Mouse (Mus musculus): ENCODE results near the gene Unc50.

Gene Unc50

GRCm38 (mm10) chr1:37442848-37443835 is 13.2 kb downstream of the Unc50 start:
- DNase-seq (ENCODE audit: extremely low spot score, low read depth, low spot score): no peak

GRCm38 (mm10) chr1:37448361-37449095 is 18.6 kb downstream of the Unc50 start:
- DNase-seq (ENCODE audit: extremely low spot score, low read depth, low spot score): no peak

GRCm38 (mm10) chr1:37451270-37451669 is 21.3 kb downstream of the Unc50 start:
- DNase-seq (ENCODE audit: extremely low spot score, low read depth, low spot score): no peak

GRCm38 (mm10) chr1:37457546-37457945 is 27.6 kb downstream of the Unc50 start:
- DNase-seq (ENCODE audit: extremely low spot score, low read depth, low spot score): no peak

GRCm38 (mm10) chr1:37464878-37465452 is 35.0 kb downstream of the Unc50 start:
- DNase-seq (ENCODE audit: extremely low spot score, low read depth, low spot score): no peak

GRCm38 (mm10) chr1:37466322-37466995 is 36.5 kb downstream of the Unc50 start:
- DNase-seq (ENCODE audit: extremely low spot score, low read depth, low spot score): no peak

GRCm38 (mm10) chr1:37467806-37468205 is 37.9 kb downstream of the Unc50 start:
- no peak for DNase-seq (ENCODE audit: extremely low spot score, low read depth, low spot score)

- no peak for DNase-seq (ENCODE audit: extremely low spot score, low read depth, low spot score)
Measured at GRCm38 (mm10) chr1:37469007-37469406, 39.1 kb downstream of the Unc50 start.

GRCm38 (mm10) chr1:37471179-37472148 is 41.5 kb downstream of the Unc50 start:
- DNase-seq (ENCODE audit: extremely low spot score, low read depth, low spot score): no peak

- no peak for DNase-seq (ENCODE audit: extremely low spot score, low read depth, low spot score)
Measured at GRCm38 (mm10) chr1:37473251-37473650, 43.3 kb downstream of the Unc50 start.

GRCm38 (mm10) chr1:37474046-37474445 is 44.1 kb downstream of the Unc50 start:
- no peak for DNase-seq (ENCODE audit: extremely low spot score, low read depth, low spot score)

GRCm38 (mm10) chr1:37474634-37475190 is 44.8 kb downstream of the Unc50 start:
- DNase-seq (ENCODE audit: extremely low spot score, low read depth, low spot score): no peak

- no peak for DNase-seq (ENCODE audit: extremely low spot score, low read depth, low spot score)
Measured at GRCm38 (mm10) chr1:37475312-37475711, 45.4 kb downstream of the Unc50 start.

- no peak for DNase-seq (ENCODE audit: extremely low spot score, low read depth, low spot score)
Measured at GRCm38 (mm10) chr1:37477250-37477649, 47.3 kb downstream of the Unc50 start.

- no peak for DNase-seq (ENCODE audit: extremely low spot score, low read depth, low spot score)
Measured at GRCm38 (mm10) chr1:37477928-37478327, 48.0 kb downstream of the Unc50 start.

- no peak for DNase-seq (ENCODE audit: extremely low spot score, low read depth, low spot score)
Measured at GRCm38 (mm10) chr1:37478416-37478815, 48.5 kb downstream of the Unc50 start.

GRCm38 (mm10) chr1:37479074-37479473 is 49.1 kb downstream of the Unc50 start:
- DNase-seq (ENCODE audit: extremely low spot score, low read depth, low spot score): no peak

- no peak for DNase-seq (ENCODE audit: extremely low spot score, low read depth, low spot score)
Measured at GRCm38 (mm10) chr1:37479759-37480158, 49.8 kb downstream of the Unc50 start.

GRCm38 (mm10) chr1:37480731-37481130 is 50.8 kb downstream of the Unc50 start:
- no peak for DNase-seq (ENCODE audit: extremely low spot score, low read depth, low spot score)

All from hindlimb bud, embryonic 11.5 days (tissue).